Mouse (Mus musculus) urinary bladder, postnatal 10 days (tissue): Measurements from ENCODE around the gene BC004004.
"Not testable (repeated sequence)": the region's sequence is repeated elsewhere in the genome, so short reads cannot be mapped to it uniquely, and the experiment has no call there.

ENCODE experiments used
- DNase-seq: peaks from one replicate; pipeline ENCODE4 v3.0.0; 2022; ENCODE audit warnings: low spot score

Gene BC004004

GRCm38 (mm10) chr17:29299282-29299681 lies 30.7 kb downstream of the BC004004 start:
- no peak for DNase-seq

- DNase-seq, result no peak
Measured at GRCm38 (mm10) chr17:29300926-29301325, 32.3 kb downstream of the BC004004 start.

- DNase-seq, result no peak
Measured at GRCm38 (mm10) chr17:29301421-29301820, 32.8 kb downstream of the BC004004 start.

- no peak for DNase-seq
Measured at GRCm38 (mm10) chr17:29302149-29302548, 33.6 kb downstream of the BC004004 start.

- DNase-seq, result no peak
Measured at GRCm38 (mm10) chr17:29303087-29303486, 34.5 kb downstream of the BC004004 start.

GRCm38 (mm10) chr17:29303856-29304255 lies 35.3 kb downstream of the BC004004 start:
- no peak for DNase-seq

GRCm38 (mm10) chr17:29304376-29305057 lies 35.9 kb downstream of the BC004004 start:
- DNase-seq, result no peak

GRCm38 (mm10) chr17:29305058-29305806 lies 36.6 kb downstream of the BC004004 start:
- DNase-seq, result no peak

GRCm38 (mm10) chr17:29305871-29306270 lies 37.3 kb downstream of the BC004004 start:
- DNase-seq, result no peak

GRCm38 (mm10) chr17:29310056-29310623 lies 41.6 kb downstream of the BC004004 start:
- DNase-seq, result no peak

GRCm38 (mm10) chr17:29311602-29312001 lies 43.0 kb downstream of the BC004004 start:
- DNase-seq, result no peak

- DNase-seq, result no peak
Measured at GRCm38 (mm10) chr17:29312082-29312481, 43.5 kb downstream of the BC004004 start.

GRCm38 (mm10) chr17:29313300-29313699 lies 44.7 kb downstream of the BC004004 start:
- DNase-seq, result no peak

- no peak for DNase-seq
Measured at GRCm38 (mm10) chr17:29315672-29316465, 47.3 kb downstream of the BC004004 start.

GRCm38 (mm10) chr17:29316891-29317290 lies 48.3 kb downstream of the BC004004 start:
- no peak for DNase-seq

GRCm38 (mm10) chr17:29317380-29317779 lies 48.8 kb downstream of the BC004004 start, which contains the start of gene Pi16:
Pi16 (plus strand) TSS chr17:29317680.
- DNase-seq, result not testable (repeated sequence)

GRCm38 (mm10) chr17:29318731-29319250 lies 50.2 kb downstream of the BC004004 start:
- DNase-seq, result no peak

GRCm38 (mm10) chr17:29319476-29319875 lies 50.9 kb downstream of the BC004004 start:
- no peak for DNase-seq

- DNase-seq, result no peak
Measured at GRCm38 (mm10) chr17:29319881-29320639, 51.5 kb downstream of the BC004004 start.

GRCm38 (mm10) chr17:29321765-29322602 lies 53.4 kb downstream of the BC004004 start:
- DNase-seq, result no peak
